Mouse (Mus musculus): Measurements from ENCODE around the gene Ripk4.

Ripk4 gene

GRCm38 (mm10) chr16:97763061-97763989 is at the start of gene Ripk4:
Ripk4 (minus strand) TSS chr16:97763787.
- peak; percentile 53 to 57 for DNase-seq

- DNase-seq: no peak
Observed at GRCm38 (mm10) chr16:97808881-97809280, 45.3 kb upstream of the Ripk4 start.

DNA sequence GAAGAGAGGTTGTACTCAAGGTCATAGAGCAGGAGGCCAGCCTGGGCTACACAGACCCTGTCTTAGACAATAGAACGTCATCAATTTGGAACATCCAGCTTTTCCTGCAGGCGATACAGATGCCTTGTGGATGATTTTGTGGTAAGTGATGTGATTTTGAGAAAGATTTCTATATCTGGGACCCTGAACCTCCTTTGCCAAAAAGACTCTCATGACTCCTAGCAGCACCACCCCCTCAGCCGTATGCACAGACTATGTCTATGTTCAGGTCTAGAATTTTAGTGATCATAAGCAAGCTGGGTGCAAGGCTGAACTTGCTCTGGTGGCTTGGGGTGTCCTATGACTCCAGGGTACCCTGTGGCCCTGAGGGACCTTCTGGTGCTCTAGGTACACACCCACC is 42.1 kb upstream of the Ripk4 start:
- DNase-seq: no peak

GRCm38 (mm10) chr16:97804680-97805547 is 41.3 kb upstream of the Ripk4 start:
- peak; percentile 63 to 64 for DNase-seq

- no peak for DNase-seq
Observed at GRCm38 (mm10) chr16:97797950-97798869, 34.6 kb upstream of the Ripk4 start.

GRCm38 (mm10) chr16:97797212-97797611 is 33.6 kb upstream of the Ripk4 start:
- no peak for DNase-seq

DNA sequence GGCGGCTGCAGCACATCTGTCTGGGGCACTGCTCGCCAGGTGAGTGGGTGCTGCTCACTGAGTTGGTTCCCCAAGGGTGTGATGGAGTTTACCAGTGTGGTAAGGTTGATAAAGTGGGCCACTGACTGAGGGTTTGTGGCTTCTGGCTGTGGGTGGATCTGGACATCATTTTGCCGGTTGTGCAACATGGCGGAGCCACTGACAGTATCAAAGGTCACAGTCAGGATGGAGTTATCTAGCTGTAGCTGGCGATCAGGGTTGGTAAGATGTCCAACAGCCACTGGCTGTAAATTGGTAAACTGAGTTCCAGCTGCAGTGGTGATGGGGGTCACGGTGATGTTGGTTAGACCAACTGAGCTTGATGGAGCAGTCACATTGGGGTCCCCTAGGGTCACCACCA is 30.7 kb upstream of the Ripk4 start:
- no peak for DNase-seq

GRCm38 (mm10) chr16:97783057-97783456 is 19.5 kb upstream of the Ripk4 start:
- DNase-seq: no peak

GRCm38 (mm10) chr16:97778353-97779025 is 14.9 kb upstream of the Ripk4 start:
- peak; percentile 69 to 71 for DNase-seq

GRCm38 (mm10) chr16:97766501-97766900 is 2.9 kb upstream of the Ripk4 start:
- no peak for DNase-seq

- no peak for DNase-seq
Observed at GRCm38 (mm10) chr16:97764626-97765025, 1.0 kb upstream of the Ripk4 start.

- no peak for DNase-seq
Observed at GRCm38 (mm10) chr16:97763990-97764340, 378 bp upstream of the Ripk4 start.

- no peak for DNase-seq
Observed at GRCm38 (mm10) chr16:97761782-97762181, 1.8 kb downstream of the Ripk4 start.

DNA sequence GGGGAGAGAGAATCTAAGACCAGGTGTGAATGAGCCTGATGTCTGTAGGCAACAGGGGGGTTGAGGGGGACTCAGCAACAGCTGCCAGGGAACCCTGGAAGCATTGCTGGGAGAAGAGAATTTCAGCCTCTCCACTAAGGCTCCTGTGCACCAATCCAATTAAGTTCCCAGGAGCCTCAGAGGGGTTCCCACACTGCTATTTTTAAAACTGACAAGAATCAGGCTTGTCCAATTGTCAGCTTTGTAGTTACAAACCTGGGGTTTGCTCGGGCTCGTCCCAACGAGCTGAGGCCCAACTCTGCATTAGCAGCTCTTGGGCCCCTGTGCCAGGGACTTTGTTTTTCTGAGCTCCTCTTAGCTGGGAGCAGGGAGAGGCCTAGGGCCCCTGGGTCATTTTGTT is 3.9 kb downstream of the Ripk4 start:
- DNase-seq: no peak

DNA sequence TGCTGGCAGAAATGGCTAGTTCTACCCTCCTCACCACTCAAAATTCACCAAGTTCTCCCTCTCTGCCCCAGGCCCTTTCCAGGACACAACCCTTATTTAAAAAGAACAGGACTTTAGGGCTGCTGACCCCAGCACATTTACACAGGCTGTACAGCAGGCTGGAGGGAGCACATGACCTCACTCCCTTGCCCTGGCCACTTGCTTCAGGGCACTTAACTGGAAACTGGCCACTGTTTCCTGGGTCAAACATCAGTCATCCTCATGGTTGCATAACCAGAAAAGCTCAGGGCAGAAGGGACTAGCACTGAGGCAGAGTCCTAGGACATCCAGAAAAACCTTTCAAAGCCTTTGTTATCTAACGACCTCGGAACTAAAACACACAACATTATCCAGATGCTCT is 5.3 kb downstream of the Ripk4 start:
- no peak for DNase-seq

DNA sequence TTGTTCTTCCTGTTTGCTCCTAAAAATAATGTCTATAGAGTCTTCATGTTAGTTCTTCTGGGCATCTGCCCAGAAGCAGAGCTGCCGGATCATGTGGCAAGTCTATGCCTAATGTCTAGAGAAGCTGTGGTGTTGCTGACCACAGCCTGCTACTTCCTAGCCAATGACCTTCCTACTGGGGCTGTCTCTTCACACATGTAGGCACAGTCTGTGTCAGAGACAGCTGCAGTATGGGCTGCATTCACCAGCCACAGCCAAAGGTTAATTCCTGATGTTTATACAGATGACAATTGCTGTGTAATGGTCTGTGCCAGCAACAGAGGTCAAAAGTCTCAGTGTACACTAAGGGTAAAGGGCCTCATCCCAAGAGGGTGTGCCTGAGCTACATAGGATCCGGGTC is 7.1 kb downstream of the Ripk4 start:
- DNase-seq: no peak

GRCm38 (mm10) chr16:97752316-97752941 is 11.2 kb downstream of the Ripk4 start:
- no peak for DNase-seq

GRCm38 (mm10) chr16:97751884-97752283 is 11.7 kb downstream of the Ripk4 start:
- no peak for DNase-seq

DNA sequence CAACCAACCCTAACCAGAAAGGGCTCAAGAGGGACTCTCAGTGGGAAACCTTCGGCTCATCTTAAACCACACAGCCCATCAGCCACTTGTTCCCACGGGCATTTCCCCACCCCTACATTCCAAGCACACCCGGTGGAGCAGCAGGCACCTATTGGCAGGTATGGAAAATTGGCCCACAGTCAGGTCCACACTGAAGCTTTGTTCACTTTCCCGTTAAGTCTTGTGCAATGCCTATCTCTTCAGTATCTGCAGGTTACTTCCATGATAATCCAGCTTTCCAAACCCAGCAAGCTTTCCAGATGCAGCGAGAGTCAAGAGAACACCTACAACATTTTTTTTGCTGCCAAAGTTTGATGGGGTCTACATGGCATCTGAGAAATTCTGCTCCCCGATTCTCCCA is 15.2 kb downstream of the Ripk4 start:
- DNase-seq: no peak

GRCm38 (mm10) chr16:97738030-97738429 is 25.6 kb downstream of the Ripk4 start:
- DNase-seq: no peak

GRCm38 (mm10) chr16:97736562-97736961 is 27.0 kb downstream of the Ripk4 start:
- DNase-seq: no peak
